Mouse (Mus musculus): ENCODE results near the gene Sstr1.

DNA sequence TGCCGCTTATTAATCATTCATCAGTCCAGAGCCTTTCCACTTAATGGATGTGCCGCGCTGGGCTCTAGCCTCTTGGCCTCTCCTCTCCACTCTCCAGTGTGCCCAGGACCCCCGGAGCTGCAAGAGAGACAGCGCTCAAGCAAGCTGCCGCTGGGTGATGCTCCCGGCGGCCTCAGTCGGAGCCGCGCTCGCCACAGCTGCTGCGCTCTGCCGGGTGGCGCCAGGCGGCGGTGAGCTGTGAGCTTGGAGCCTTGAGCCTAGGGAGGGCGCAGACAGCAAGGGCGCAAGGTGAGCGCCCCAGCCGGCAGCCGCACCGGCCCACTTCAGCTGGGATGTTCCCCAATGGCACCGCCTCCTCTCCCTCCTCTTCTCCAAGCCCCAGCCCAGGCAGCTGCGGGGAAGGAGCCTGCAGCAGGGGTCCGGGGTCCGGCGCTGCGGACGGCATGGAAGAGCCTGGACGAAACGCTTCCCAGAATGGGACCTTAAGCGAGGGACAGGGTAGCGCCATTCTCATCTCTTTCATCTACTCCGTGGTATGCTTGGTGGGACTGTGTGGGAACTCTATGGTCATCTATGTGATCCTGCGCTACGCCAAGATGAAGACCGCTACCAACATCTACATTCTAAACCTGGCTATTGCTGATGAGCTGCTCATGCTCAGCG lies 820 bp downstream of the Sstr1 start:
- TF ChIP-seq ZC3H11A (IDR thresholded peaks at IDR 0.05; ENCODE audit: borderline replicate concordance, low read depth, low read length) (no peak), MAFK (IDR thresholded peaks at IDR 0.05; ENCODE audit: insufficient read depth, low read depth, low read length) (no peak), CHD2 (IDR thresholded peaks at IDR 0.05; ENCODE audit: low read depth, low read length) (no peak), ZNF384 (IDR thresholded peaks at IDR 0.05; ENCODE audit: low read depth, low read length) (no peak), HCFC1 (IDR thresholded peaks at IDR 0.05; ENCODE audit: borderline replicate concordance, insufficient read depth, low read length) (no peak)

Measured in ES-E14 (cell line).